Mouse (Mus musculus) mouse trophoblast stem cell (cell line): ENCODE results near the gene Gnai2.
"Not testable (repeated sequence)": the region's sequence is repeated elsewhere in the genome, so short reads cannot be mapped to it uniquely, and the experiment has no call there.

Experiments
- in situ Hi-C, 2 experiments: fragments of 300-500 bp; cut with MseI, MboI; formaldehyde crosslinking; loops; 2 replicates in 1 of 2; 3 replicates in 1 of 2; pipeline ENCODE4 v1.15.1; 2025

The Gnai2 gene

GRCm38 (mm10) chr9:107569270-107569669 lies 65.9 kb downstream of the Gnai2 start:
- in situ Hi-C loops: no loop called here

GRCm38 (mm10) chr9:107568331-107569261 lies 66.6 kb downstream of the Gnai2 start:
- in situ Hi-C loops: no loop called here

GRCm38 (mm10) chr9:107567702-107568319 lies 67.4 kb downstream of the Gnai2 start, which contains the start of gene Hyal2:
Gene Hyal2 (plus strand): TSS chr9:107567945.
- in situ Hi-C loops: no loop called here

- in situ Hi-C loops: no loop called here
Observed at GRCm38 (mm10) chr9:107566855-107567254, 68.3 kb downstream of the Gnai2 start.

GRCm38 (mm10) chr9:107566041-107566709 lies 69.0 kb downstream of the Gnai2 start:
- in situ Hi-C loops: no loop called here

GRCm38 (mm10) chr9:107565556-107565955 lies 69.6 kb downstream of the Gnai2 start:
- in situ Hi-C loops: not testable (repeated sequence)
